Mouse (Mus musculus): ENCODE measurements around the gene Ankrd17. TPM values are rescaled to one million over a fixed set of nuclear protein-coding genes. Genes with fewer than 3 reads are reported as not detected.

The Ankrd17 gene
- polyA plus RNA-seq (2012; rRNA removed) (12.5 and 14.4 TPM in 2 replicates), polyA plus RNA-seq (2014; fragmentation: Nextera tagmentation; extraction: Ambion mirVana) (10.8 and 11.3 TPM in 2 replicates)

DNA sequence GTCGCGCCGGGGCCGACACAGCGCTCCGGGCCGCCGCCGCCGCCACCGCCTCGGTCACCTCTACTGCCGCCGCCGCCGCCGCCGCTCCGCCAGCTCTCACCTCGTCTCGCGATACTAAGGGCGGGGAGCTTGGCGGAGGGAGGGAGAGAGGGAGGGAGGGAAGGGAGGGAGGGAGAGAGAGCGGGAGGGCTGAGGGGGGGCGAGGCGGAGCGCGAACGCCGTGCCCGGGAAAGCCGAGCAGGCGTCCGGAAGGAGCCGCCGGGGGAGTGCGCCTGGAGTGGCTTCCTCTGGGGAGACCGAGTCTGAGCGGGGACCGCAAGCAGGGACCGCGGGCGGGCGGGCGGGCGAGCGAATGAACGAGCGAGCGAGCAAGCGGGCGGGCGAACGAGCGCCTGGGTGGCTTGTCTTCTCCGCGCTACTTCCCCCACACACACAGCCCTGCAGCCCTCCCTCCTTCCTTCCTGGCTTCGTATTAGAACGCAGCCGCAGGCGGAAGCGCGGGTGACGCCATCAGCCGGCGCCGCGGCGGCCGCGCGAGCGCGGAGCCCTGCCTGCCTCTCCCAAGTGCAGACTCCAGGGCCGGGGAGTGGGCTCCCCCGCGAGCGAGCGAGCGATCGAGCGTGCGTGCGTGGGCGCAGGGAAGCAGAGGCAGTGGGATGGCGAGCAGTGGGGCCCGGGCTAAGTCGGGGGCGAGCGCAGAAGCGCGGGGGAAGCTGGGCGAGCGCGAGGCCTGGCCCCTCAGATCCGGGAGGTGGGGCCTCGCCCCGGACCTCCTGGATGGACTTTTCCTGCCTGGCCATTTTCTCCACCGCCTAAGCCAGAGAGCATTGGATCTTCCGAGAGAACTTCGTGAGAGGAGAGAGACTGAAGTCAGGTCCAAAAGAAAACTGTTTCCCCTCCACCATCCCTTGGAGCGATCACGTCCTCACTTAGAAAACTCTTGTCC is at the start of gene Ankrd17:
TSS of gene Ankrd17 (minus strand) at position 457 of the 946 bp plus-strand sequence.
- Histone ChIP-seq H3K36me3 (replicated peaks; ENCODE audit: control insufficient read depth, insufficient read depth, low read depth) (peaks cover 3% of the 10 kb centered on the region; the same call in 1 of the 2 replicates), H3K4me1 (replicated peaks; ENCODE audit: control insufficient read depth in 2 of 2, insufficient read depth in 2 of 2, low read length in 1 of 2) (peaks cover 4 to 12% of the 10 kb centered on the region in 2 experiments), H3K27ac (peak within 1 kb of the TSS; percentile 91), H3K4me2 (ENCODE audit: low read depth) (peak within 1 kb of the TSS; percentile 93), H3K9me3 (ENCODE audit: control insufficient read depth, low read length) (no peaks in the 10 kb centered on the region), H3K4me3 (ENCODE audit: insufficient read depth in 1 of 2, low read depth in 2 of 2, low read length in 2 of 2) (peak within 1 kb of the TSS; percentile 99), H3K9ac (replicated peaks) (peak within 1 kb of the TSS; percentile 97), H3K27me3 (ENCODE audit: control insufficient read depth, insufficient read depth, low read length) (no peaks in the 10 kb centered on the region)
- TF ChIP-seq CTCF (IDR thresholded peaks at IDR 0.05; ENCODE audit: low read depth): no peak
- no peak for TF ChIP-seq EP300 (IDR thresholded peaks at IDR 0.05; ENCODE audit: low read depth)
- under 1% methylated on average over 100 of the region's 104 CpGs for WGBS (ENCODE audit: insufficient replicate concordance)
- DNase-seq (ENCODE audit: low read depth in 3 of 3, low spot score in 3 of 3) (peak; percentile 81 to 86 (median 83)), ATAC-seq (ENCODE audit: insufficient read depth) (peak; percentile 87)

DNA sequence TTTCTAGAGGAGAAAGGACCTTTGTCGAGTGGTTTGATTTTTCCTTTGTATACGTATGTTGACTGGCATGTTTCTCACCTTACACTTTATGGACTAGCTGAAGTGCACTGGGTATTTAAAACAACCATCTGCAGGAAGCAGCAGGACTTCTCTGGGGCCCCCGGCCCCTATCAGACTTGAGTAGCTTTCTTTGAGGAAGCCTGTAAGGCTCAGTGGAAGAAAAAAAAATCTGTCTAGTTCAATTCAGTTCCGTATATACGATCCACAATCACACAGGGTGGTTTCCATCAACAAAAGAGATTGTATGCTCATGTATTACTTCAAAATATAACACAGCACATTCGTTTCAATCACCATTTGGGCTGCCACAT is 48.5 kb upstream of the Ankrd17 start:
- H3K4me3 ChIP-seq (ENCODE audit: insufficient read depth in 1 of 2, low read depth in 2 of 2, low read length in 2 of 2): no peak overlapping the region
- ATAC-seq (ENCODE audit: insufficient read depth) (no peak), DNase-seq (ENCODE audit: low read depth in 3 of 3, low spot score in 3 of 3) (no peak)
- no peaks in the 10 kb centered on the region; a peak in 2 of 4 replicates for H3K4me1 ChIP-seq (replicated peaks; ENCODE audit: control insufficient read depth in 2 of 2, insufficient read depth in 2 of 2, low read length in 1 of 2)
- H3K4me2 ChIP-seq (ENCODE audit: low read depth): no peak overlapping the region; the same call in 1 of the 2 replicates
- no peak overlapping the region for H3K27ac ChIP-seq
- H3K27me3 ChIP-seq (ENCODE audit: control insufficient read depth, insufficient read depth, low read length): no peaks in the 10 kb centered on the region
- WGBS (ENCODE audit: insufficient replicate concordance): 13% methylated on average over 6 of the region's 6 CpGs
- H3K36me3 ChIP-seq (replicated peaks; ENCODE audit: control insufficient read depth, insufficient read depth, low read depth): no peaks in the 10 kb centered on the region
- no peak overlapping the region for H3K9ac ChIP-seq (replicated peaks)
- H3K9me3 ChIP-seq (ENCODE audit: control insufficient read depth, low read length): no peaks in the 10 kb centered on the region
- TF ChIP-seq CTCF (IDR thresholded peaks at IDR 0.05; ENCODE audit: low read depth): no peak
- TF ChIP-seq EP300 (IDR thresholded peaks at IDR 0.05; ENCODE audit: low read depth): no peak

DNA sequence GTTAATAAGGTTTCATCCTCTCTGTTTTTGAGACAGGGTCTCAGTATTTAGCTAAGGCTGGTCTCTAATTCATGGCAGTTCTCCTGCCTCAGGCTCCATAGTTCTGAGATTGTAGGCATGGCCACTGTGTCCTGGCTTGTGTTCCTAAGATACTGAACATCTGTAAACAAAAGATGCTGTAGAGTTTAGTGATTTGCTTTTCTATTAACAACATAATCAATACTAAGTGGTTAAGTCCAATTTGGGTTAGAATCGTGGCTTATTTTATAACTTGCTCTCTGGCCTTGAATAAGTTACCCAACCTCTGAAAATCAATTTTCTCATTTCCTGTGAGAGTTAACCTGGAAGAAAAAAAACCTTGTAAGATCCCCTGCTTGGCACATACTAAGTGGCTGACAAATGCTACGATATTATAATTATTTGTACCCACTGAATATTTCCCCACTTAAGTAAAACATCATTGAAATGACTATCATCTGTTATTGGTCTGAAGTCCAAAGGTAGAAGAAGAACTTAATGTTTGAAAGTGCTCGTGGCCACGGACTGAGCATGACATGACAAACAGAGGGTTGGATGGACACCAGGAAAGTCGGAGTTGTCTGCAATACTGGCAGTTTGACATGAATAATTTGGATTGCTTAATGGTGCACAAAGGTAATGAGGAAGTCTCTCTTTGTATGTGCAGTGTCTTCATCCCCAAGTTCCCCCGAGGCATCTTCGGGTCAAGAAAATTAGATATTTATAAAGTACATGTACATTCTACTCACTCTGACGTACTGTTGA is 48.0 kb upstream of the Ankrd17 start:
- Histone ChIP-seq H3K27me3 (ENCODE audit: control insufficient read depth, insufficient read depth, low read length) (no peaks in the 10 kb centered on the region), H3K27ac (no peak overlapping the region), H3K9ac (replicated peaks) (no peak overlapping the region), H3K9me3 (ENCODE audit: control insufficient read depth, low read length) (no peaks in the 10 kb centered on the region), H3K4me3 (ENCODE audit: insufficient read depth in 1 of 2, low read depth in 2 of 2, low read length in 2 of 2) (no peak overlapping the region), H3K4me2 (ENCODE audit: low read depth) (no peak overlapping the region; the same call in 1 of the 2 replicates), H3K4me1 (replicated peaks; ENCODE audit: control insufficient read depth in 2 of 2, insufficient read depth in 2 of 2, low read length in 1 of 2) (no peaks in the 10 kb centered on the region; a peak in 2 of 4 replicates), H3K36me3 (replicated peaks; ENCODE audit: control insufficient read depth, insufficient read depth, low read depth) (no peaks in the 10 kb centered on the region)
- WGBS (ENCODE audit: insufficient replicate concordance): 27% methylated on average over 8 of the region's 8 CpGs
- ATAC-seq (ENCODE audit: insufficient read depth) (no peak), DNase-seq (ENCODE audit: low read depth in 3 of 3, low spot score in 3 of 3) (no peak)
- TF ChIP-seq EP300 (IDR thresholded peaks at IDR 0.05; ENCODE audit: low read depth) (no peak), CTCF (IDR thresholded peaks at IDR 0.05; ENCODE audit: low read depth) (no peak)

DNA sequence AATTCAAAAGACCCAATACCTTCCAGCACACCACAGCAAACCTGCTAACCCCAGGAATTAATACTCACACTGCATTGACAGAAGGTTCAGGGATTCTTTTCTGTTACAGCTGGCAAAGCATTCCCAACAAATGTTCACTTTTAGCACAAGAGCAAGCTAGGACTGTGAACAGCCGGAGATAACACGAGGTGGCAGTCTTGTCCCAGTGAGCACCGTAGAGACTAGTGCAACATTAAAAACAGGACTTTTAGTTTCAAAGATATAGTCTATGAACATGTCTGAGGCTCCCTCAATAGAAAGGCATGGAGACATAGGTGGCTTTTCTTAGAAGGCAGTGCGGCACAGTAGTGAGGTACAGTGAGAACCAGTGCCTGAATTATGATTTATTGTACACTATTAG is 38.8 kb upstream of the Ankrd17 start:
- Histone ChIP-seq H3K4me2 (ENCODE audit: low read depth) (no peak overlapping the region), H3K36me3 (replicated peaks; ENCODE audit: control insufficient read depth, insufficient read depth, low read depth) (no peaks in the 10 kb centered on the region), H3K9ac (replicated peaks) (no peak overlapping the region), H3K4me3 (ENCODE audit: insufficient read depth in 1 of 2, low read depth in 2 of 2, low read length in 2 of 2) (no peak overlapping the region), H3K4me1 (replicated peaks; ENCODE audit: control insufficient read depth in 2 of 2, insufficient read depth in 2 of 2, low read length in 1 of 2) (no peaks in the 10 kb centered on the region), H3K9me3 (ENCODE audit: control insufficient read depth, low read length) (no peaks in the 10 kb centered on the region), H3K27me3 (ENCODE audit: control insufficient read depth, insufficient read depth, low read length) (no peaks in the 10 kb centered on the region), H3K27ac (no peak overlapping the region)
- WGBS (ENCODE audit: insufficient replicate concordance): 73% methylated on average over 4 of the region's 4 CpGs
- DNase-seq (ENCODE audit: low read depth in 3 of 3, low spot score in 3 of 3) (no peak), ATAC-seq (ENCODE audit: insufficient read depth) (no peak)
- TF ChIP-seq CTCF (IDR thresholded peaks at IDR 0.05; ENCODE audit: low read depth) (peak; percentile 43; the same call in 1 of the 2 replicates), EP300 (IDR thresholded peaks at IDR 0.05; ENCODE audit: low read depth) (no peak)
